Mouse (Mus musculus) brain, embryonic 14.5 days (tissue): ENCODE measurements at regions not wholly inside any gene's neighbourhood (a gene's known extent, or its start where the extent isn't known, plus 50 kb on each side); places are given as distances from the start of the nearest gene placed in this dataset.

Source experiments
- DNase-seq: peaks from one replicate; pipeline ENCODE4 v3.0.0-alpha.2; 2011; ENCODE audit warnings: low read depth
- CTCF ChIP-seq: fragments of 200-500 bp; IDR thresholded peaks from 2 replicates; pipeline ENCODE4 v1.5.1; 2012; ENCODE audit warnings: inconsistent platforms, mild to moderate bottlenecking, moderate library complexity, borderline replicate concordance; ENCODE audit not compliant: insufficient read depth, insufficient read length; ENCODE audit errors: extremely low read depth
- POLR2A ChIP-seq: fragments of 200-500 bp; IDR thresholded peaks from 2 replicates; pipeline ENCODE4 v1.6.1; 2012; ENCODE audit warnings: mild to moderate bottlenecking, inconsistent platforms, borderline replicate concordance; ENCODE audit not compliant: poor library complexity, insufficient read depth, insufficient read length, severe bottlenecking; ENCODE audit errors: extremely low read depth

- DNase-seq = peak; percentile 98
- TF ChIP-seq POLR2A = no peak
Observed at GRCm38 (mm10) chr13:83868922-83869321, 353.2 kb upstream of the Tmem161b start.

GRCm38 (mm10) chr13:83872143-83872819, 349.8 kb upstream of the Tmem161b start:
- peak; percentile 73 for DNase-seq
- no peak for TF ChIP-seq CTCF
- no peak for TF ChIP-seq POLR2A

- no peak for TF ChIP-seq CTCF
- no peak for TF ChIP-seq POLR2A
- peak; percentile 95 for DNase-seq
Observed at GRCm38 (mm10) chr13:83872887-83873286, 349.2 kb upstream of the Tmem161b start.

- TF ChIP-seq POLR2A = no peak
- TF ChIP-seq CTCF = no peak
- DNase-seq = no peak
Observed at GRCm38 (mm10) chr13:83879561-83879960, 342.5 kb upstream of the Tmem161b start.

GRCm38 (mm10) chr13:83880305-83880704, 341.8 kb upstream of the Tmem161b start:
- peak; percentile 94 for DNase-seq
- TF ChIP-seq CTCF = no peak

GRCm38 (mm10) chr13:83880772-83881171, 341.3 kb upstream of the Tmem161b start:
- no peak for TF ChIP-seq POLR2A
- TF ChIP-seq CTCF = no peak

GRCm38 (mm10) chr13:83882839-83883238, 339.3 kb upstream of the Tmem161b start:
- peak; percentile 61 for DNase-seq
- TF ChIP-seq CTCF (no peak), POLR2A (no peak)

More at GRCm38 (mm10) chr13:83880772-83881171, 341.3 kb upstream of the Tmem161b start:
- DNase-seq = peak; percentile 82

- DNase-seq = peak; percentile 71
- no peak for TF ChIP-seq CTCF
- no peak for TF ChIP-seq POLR2A
Observed at GRCm38 (mm10) chr13:83883821-83884220, 338.3 kb upstream of the Tmem161b start.

GRCm38 (mm10) chr13:83884226-83884625, 337.9 kb upstream of the Tmem161b start:
- peak; percentile 53 for DNase-seq
- no peak for TF ChIP-seq POLR2A

- peak; percentile 96 for DNase-seq
- TF ChIP-seq POLR2A = no peak
- TF ChIP-seq CTCF = no peak
Observed at GRCm38 (mm10) chr13:83884766-83885543, 337.1 kb upstream of the Tmem161b start.

GRCm38 (mm10) chr13:83885729-83886128, 336.4 kb upstream of the Tmem161b start:
- TF ChIP-seq CTCF = no peak
- TF ChIP-seq POLR2A = no peak
- DNase-seq = peak; percentile 68

GRCm38 (mm10) chr13:83914697-83915096, 307.4 kb upstream of the Tmem161b start:
- TF ChIP-seq CTCF (no peak), POLR2A (no peak)

GRCm38 (mm10) chr13:83932761-83933160, 289.3 kb upstream of the Tmem161b start:
- TF ChIP-seq CTCF = no peak
- no peak for TF ChIP-seq POLR2A
- DNase-seq = no peak

More at GRCm38 (mm10) chr13:83914697-83915096, 307.4 kb upstream of the Tmem161b start:
- DNase-seq = no peak

GRCm38 (mm10) chr13:83946495-83946894, 275.6 kb upstream of the Tmem161b start:
- TF ChIP-seq CTCF = no peak
- TF ChIP-seq POLR2A = no peak

More at GRCm38 (mm10) chr13:83946495-83946894, 275.6 kb upstream of the Tmem161b start:
- peak; percentile 12 for DNase-seq
